Mouse (Mus musculus): ENCODE measurements around the gene Olfr1029.
"Not testable (repeated sequence)": the region's sequence is repeated elsewhere in the genome, so short reads cannot be mapped to it uniquely, and the experiment has no call there.

Olfr1029 gene

DNA sequence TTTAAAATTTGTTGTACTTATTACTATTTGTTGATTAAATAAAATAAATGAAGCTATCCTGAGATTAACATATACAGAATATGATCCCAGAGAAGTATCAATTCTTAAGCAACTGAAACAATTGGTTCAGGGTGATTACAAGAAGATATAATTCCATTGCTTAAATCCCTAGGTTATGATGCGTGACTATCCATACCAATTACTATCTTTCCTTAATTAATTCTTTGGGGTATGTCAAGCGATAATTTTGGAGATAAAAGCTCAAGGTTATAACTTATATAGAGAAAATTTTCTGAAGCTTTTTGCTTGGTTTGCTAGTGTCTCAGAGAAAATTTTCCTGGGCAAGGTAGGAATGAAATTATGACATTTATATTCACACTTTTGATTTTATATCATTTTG lies at the start of gene Olfr1029:
TSS of gene Olfr1029 (plus strand) at position 301 of the 400 bp plus-strand sequence.
- DNase-seq (ENCODE audit: low spot score in 2 of 2): no peak

DNA sequence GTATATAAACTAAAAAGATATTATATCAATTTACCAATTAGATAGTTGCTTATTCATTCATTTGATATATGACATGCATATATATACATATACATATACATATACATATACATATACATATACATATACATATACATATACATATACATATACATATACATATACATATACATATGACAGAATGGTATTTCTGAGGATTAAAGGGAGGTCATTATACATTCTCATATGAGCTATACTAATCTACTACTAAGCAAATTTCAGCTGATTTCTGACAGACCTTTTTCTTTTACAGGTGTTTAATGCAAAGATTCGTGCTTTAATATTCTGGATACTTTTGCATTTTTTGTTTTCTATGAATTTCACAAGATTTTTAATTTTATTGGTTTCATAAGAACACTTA lies 23.6 kb upstream of the Olfr1029 start, which contains the start of gene Olfr1028:
TSS of gene Olfr1028 (plus strand) at position 301 of the 400 bp plus-strand sequence.
- DNase-seq (ENCODE audit: low spot score in 2 of 2): no peak

DNA sequence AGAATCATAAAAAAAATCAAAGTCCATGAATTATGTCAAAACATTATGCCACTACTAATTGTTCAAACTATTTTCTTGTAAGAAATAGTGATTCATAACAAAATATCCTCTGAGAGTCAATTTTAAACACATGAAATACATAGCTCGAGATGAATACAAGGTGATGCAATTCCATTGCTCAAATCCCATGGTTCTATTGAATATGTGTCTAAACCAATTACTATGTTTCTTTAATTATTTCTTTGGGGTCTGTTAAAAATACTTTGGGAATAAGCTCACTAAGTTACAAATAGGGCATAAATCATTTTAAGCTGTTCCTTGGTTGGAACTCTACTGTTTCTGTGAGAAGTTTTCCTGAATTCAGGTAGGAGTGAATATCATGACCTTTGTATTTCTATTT lies 5.3 kb downstream of the Olfr1029 start, which contains the start of gene Olfr1030:
TSS of gene Olfr1030 (plus strand) at position 301 of the 400 bp plus-strand sequence.
- DNase-seq (ENCODE audit: low spot score in 2 of 2): no peak

DNA sequence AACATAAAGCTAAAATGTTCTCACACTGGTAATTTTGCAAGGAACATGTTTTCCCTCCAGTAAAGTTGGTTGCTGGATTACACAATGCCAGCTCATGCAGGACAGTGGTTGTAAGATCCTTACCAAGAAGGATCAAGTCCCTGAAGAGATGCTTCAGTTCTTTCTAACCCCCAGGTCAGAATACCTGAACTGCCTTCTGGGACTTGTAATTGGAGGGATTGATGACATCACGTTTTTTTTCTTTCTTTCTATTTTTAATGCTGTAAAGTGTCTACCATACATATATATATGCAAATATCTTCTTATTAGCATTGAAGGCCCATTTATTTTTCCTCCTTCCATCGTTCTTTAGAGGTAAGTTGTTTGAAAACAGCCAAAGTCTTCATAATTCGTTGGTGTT lies 16.3 kb downstream of the Olfr1029 start, which contains the start of gene Olfr1031:
TSS of gene Olfr1031 (plus strand) at position 301 of the 400 bp plus-strand sequence.
- no peak for DNase-seq (ENCODE audit: low spot score in 2 of 2)

DNA sequence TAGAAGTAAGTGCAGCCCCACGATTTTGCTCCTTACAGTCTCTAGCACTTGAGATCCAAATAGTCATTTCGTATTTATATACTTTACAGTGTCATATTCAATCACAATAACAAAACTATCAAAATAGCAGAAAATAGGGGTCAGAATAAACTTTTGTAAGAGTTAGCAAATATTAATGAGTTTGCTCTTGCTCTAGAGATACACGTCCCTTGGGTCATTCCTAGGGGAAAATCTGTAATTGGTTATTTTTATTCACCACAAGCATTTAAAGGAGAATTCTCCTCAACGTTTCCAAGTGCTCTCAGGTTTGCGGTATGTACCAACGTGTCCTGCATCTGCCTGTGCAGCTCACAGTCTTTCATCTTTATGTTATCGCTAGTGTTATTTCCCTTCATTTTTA lies 31.5 kb downstream of the Olfr1029 start, which contains the start of gene Olfr1032:
TSS of gene Olfr1032 (plus strand) at position 301 of the 400 bp plus-strand sequence.
- DNase-seq (ENCODE audit: low spot score in 2 of 2): no peak

DNA sequence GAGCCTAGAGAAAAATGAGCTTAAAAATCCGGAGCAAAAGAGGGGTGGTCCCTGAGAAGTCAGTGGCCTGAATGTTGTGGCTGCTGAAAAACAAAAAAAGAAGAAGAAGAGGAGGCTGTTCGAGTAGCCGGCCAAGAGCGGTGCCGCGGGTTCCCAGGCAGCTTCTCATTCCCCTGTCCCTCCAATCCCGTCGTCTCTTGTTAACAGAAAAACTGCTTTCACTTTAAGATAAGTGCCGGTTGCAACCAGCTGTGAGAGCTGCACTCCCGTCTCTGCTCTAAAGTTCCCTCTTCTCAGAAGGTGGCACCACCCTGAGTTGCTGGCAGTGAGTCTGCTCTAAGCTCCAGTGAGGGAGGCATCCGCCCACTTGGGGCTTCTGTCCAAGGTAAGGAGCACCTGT lies 46.7 kb downstream of the Olfr1029 start, which contains the start of gene Olfr1033:
TSS of gene Olfr1033 (plus strand) at position 228 of the 400 bp plus-strand sequence.
- not testable (repeated sequence) for DNase-seq (ENCODE audit: low spot score in 2 of 2)

DNA sequence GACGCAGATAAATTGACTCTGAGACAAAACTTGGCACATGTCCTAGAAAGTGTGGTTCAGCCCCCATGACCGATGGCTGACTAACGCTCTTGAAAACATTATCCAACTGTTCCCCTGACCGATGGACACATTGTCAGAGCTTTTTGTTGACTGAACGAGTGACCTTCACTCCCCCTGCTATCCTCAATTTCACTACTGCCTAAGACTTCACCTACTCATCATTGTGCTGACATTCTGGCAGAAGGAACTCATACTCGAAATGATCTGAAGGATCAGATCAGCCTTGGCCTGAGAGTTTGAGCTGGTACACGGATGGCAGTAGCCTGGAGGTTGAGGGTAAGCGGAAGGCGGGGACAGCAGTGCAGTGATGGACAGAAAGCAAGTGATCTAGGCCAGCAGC lies 47.8 kb downstream of the Olfr1029 start:
- DNase-seq (ENCODE audit: low spot score in 2 of 2): not testable (repeated sequence)
